Mouse (Mus musculus) heart, adult 9 months (tissue): Measurements from ENCODE around the gene Tcl1b3.
"Not testable (repeated sequence)": the region's sequence is repeated elsewhere in the genome, so short reads cannot be mapped to it uniquely, and the experiment has no call there.

Experiments
- DNase-seq, 2 experiments: peaks; one replicate each; pipeline ENCODE4 v3.0.0; 2022; ENCODE audit warnings: low spot score in 2 of 2

Tcl1b3 gene

DNA sequence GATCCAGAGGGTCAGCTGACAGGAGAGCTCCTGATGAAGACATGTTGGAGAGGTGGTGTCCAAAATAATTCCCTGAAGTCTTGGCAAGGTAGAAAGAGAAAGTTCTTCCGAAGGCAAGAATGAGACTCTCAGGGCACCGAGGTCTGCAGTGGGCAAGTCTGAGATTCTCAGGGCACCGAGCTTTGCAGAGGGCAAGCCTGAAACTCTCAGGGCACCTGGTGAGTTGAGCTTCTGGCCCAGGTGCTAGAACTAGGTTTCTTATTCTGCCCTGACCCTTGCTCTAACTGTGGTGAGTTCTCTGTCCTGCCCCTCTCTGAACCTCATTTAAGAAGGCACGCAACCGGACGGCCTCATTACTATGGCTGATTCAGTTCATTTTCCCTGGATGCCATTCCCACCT is at the start of gene Tcl1b3:
Gene Tcl1b3, plus strand, starts transcription at position 301 of the 400 bp plus-strand sequence.
- DNase-seq: not testable (repeated sequence)

DNA sequence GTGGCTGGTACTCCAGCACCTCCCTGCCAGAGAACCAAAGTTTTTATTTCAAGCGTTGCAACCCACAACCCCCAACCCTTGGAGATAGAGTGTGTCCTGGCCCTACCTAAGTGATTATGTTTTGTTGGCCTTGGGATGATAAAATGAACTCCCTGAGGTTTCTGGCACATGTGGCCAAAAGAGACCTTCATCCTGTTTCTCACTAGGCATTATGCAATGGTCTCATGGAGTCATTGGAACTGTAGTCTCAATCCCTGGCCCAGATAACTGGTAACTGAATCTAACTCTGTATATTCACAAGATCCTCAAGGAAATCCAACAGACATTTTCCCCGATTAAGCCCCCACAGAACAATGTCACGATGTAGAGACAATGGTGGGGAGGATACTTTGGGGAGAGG is 47.7 kb upstream of the Tcl1b3 start:
- no peak for DNase-seq

DNA sequence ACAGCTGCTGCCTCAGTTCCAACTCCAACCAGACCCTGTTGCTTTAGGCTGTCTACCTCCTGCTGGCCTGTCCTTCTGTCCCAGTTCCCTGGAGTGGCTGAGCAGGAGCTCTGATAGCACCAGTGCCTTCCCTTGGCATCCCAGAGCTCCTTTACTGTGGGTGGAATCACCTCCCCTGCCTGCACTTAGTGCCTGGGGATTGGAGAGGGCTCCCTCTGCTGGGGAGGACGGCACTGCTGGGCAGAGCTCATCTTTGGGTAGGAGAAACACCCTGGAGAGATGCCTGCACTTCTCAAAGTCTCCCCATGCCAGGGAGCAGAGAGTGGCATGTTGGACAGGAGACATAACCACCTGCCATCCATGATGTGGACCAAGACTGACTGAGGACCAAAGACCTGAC is 45.9 kb upstream of the Tcl1b3 start:
- not testable (repeated sequence) for DNase-seq

DNA sequence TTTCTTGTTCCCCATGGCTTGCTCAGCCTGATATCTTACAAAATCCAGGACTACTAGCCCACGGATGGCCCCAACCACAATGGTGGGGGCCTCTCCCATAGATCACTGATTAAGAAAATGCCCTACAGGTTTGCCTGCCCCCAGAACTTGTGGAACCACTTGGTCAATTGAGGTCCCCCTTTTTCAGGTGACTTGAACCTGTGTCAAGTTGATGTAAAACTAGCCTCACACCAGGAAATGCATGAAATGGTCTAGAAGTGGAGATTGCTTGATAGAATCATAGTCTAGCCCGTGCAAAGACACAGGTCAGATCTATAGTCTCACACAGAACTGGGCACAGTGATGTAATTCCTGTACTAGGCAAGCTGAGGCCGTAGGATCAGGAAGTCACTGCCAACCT is 45.1 kb upstream of the Tcl1b3 start, which contains the start of gene Tcl1b2:
Gene Tcl1b2, plus strand, starts transcription at position 301 of the 400 bp plus-strand sequence.
- no peak for DNase-seq

DNA sequence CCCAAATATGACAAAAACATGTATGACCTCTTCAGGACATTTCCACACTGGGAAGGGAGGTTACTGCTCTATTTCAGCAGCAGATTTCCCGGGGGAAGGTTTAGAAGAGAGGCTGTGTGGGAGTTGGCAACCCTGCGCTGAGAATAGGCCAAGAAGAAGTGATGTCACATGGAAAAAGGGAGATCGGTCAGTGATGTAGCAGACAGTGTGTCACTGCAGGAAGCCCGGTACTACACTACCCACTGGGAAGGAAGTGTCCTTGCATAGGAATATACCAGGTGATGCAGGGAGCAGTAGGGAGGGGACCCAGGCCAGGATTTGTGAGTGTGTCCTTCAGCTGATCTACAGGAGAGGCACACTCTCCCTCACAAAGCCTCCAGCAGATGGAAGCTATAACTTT is 35.6 kb upstream of the Tcl1b3 start:
- DNase-seq: not testable (repeated sequence)

DNA sequence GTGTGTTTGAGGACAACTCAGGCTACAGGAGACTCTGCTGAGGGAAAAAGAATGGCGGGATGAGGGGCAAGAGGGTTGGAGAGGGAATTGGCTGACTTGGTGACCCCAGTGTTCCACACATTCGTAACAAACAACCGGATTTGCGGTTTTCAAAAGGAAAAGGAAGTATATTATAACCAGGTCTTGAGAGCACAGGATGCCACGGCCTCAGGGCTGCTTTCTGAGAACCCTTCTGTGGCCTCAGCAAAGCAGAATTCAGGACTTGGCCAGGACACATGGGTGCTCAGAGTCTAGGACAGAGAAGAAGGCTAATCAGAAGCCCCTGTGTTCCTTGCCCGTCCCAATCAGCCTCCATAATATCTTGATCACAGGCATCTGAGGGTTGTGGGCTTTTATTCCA is 32.0 kb upstream of the Tcl1b3 start:
- no peak for DNase-seq

DNA sequence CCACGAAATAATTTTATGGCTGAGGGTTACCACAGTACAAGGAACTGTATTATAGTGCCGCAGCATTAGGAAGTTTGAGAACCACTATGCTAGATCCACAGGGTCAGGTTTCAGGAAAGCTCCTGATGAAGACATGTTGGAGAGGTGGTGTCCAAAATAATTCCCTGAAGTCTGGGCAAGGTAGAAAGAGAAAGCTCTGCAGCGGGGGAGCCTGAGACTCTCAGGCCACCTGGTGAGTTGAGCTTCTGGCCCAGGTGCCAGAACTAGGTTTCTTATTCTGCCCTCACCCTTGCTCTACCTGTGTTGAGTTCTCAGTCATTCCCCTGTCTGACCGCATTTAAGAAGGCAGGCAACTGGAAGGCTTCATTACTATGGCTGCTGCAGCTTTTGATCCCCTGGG is 31.5 kb upstream of the Tcl1b3 start, which contains the start of gene Tcl1b1:
Gene Tcl1b1, plus strand, starts transcription at position 301 of the 400 bp plus-strand sequence.
- DNase-seq: no peak

DNA sequence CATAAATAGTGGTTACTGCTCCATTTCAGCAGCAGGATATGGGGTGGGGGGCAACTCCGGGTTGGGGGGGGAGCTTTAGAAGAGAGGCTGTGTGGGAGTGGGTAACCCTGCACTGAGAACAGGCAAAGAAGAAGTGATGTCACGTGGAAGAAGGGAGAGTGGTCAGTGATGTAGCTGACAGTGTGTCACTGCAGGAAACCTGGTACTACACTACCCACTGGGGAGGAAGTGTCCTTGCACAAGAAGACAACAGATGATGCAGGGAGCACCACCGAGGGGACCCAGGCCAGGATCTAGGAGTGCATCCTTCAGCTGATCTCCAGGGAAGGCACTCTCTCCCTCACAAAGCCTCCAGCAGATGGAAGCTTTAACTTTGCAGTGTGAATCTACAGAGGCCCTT is 24.1 kb upstream of the Tcl1b3 start:
- no peak for DNase-seq

DNA sequence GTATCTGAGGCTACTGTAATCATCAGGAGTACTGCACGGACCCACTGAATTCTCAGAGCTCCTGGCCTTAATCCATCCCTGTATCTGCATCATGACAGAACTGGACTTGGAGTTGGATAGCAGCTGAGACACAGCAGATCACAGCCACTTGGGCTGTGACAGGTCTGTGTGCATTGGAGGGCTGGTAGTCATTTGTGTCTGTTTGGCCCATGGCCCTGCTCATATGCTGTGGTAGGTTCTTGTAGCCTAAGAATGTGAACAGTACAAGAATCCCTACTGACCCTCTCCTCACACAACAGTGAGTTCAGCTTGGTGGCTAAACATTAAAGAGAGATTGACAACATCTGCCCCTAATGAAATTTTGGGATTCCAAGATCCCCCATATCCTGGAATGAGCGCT is 17.5 kb upstream of the Tcl1b3 start:
- DNase-seq: no peak

DNA sequence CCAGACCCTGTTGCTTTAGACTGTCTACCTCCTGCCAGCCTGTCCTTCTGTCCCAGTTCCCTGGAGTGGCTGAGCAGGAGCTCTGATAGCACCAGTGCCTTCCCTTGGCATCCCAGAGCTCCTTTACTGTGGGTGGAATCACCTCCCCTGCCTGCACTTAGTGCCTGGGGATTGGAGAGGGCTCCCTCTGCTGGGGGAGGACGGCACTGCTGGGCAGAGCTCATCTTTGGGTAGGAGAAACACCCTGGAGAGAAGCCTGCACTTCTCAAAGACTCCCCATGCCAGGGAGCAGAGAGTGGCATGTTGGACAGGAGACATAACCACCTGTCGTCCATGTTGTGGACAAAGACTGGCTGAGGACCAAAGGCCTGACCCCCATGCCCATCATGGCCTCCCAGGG is 16.5 kb upstream of the Tcl1b3 start:
- not testable (repeated sequence) for DNase-seq

DNA sequence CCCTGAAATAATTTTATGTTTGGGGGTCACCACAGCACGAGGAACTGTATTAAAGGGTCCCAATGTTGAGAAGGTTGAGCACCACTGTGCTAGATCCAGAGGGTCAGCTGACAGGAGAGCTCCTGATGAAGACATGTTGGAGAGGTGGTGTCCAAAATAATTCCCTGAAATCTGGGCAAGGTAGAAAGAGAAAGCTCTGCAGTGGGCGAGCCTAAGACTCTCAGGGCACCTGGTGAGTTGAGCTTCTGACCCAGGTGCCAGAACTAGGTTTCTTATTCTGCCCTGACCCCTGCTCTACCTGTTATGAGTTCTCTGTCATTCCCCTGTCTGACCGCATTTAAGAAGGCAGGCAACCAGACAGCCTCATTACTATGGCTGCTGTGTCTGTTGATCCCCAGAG is 14.8 kb upstream of the Tcl1b3 start, which contains the start of gene Tcl1b5:
Gene Tcl1b5, plus strand, starts transcription at position 301 of the 400 bp plus-strand sequence.
- not testable (repeated sequence) for DNase-seq

DNA sequence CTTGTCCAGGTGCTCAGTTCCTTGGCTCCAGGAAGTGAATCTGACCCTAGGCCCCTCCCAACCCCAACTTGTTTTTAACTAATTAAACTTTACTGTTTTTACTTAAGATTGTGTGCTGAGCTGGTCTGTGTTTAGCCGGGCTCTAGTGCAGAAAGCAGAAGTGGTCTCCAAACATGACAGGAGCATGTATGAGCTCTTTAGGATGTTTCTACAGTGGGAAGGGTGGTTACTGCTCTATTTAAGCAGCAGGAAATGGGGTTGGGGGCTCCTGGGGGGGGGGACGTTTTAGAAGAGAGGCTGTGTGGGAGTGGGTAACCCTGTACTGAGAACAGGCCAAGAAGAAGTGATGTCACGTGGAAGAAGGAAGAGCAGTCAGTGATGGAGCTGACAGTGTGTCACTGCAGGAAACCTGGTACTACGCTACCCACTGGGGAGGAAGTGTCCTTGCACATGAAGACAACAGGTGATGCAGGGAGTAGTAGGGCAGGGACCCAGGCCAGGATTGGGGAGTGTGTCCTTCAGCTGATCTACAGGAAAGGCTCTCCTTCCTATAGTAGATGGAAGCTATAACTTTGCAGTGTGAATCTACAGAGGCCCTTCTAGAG is 9.7 kb upstream of the Tcl1b3 start:
- not testable (repeated sequence) for DNase-seq

DNA sequence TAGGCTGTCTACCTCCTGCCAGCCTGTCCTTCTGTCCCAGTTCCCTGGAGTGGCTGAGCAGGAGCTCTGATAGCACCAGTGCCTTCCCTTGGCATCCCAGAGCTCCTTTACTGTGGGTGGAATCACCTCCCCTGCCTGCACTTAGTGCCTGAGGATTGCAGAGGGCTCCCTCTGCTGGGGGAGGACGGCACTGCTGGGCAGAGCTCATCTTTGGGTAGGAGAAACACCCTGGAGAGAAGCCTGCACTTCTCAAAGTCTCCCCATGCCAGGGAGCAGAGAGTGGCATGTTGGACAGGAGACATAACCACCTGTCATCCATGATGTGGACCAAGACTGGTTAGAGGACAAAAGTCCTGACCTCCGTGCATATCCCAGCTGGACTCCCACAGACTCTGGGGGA is 1.9 kb upstream of the Tcl1b3 start:
- DNase-seq: not testable (repeated sequence)

DNA sequence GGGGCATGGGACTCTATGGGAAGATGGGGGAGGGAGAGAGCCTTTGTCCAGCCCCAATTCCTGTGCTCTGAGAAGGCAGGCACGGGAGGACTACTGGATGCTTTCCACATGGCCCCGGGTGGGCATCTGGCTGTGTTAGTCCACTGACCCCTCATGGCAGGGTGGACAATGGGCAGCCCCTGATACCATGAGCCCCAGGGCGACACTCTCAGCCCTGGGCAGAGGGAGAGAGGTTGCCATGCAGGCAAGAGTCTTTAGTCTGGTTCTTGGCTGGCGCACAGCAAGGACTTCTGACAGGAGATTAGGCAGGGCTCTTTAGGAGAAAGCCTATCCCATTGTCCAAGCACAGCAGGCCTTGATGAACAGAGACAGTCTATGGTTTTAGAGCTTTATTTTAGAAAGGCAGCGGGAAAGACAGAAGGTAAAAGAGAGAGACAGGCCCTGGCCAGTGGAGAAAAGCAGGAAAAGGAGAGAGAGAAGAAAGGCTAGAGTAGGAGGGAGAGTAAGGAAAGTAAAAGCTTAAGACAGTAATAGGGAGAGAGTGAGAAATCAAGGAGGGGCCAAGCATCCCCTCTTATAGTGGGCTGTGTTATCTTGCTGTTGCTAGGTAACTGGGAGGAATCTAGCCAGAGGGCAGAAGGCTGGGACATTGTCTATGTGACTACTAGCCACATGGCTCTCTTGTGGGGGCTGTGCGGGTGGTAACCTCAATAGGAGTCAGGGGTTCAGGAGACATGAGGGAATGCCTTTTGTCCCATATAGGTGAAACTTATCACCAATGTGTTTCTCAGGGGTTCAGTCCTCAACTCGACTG is 9.0 kb downstream of the Tcl1b3 start:
- DNase-seq: not testable (repeated sequence)

DNA sequence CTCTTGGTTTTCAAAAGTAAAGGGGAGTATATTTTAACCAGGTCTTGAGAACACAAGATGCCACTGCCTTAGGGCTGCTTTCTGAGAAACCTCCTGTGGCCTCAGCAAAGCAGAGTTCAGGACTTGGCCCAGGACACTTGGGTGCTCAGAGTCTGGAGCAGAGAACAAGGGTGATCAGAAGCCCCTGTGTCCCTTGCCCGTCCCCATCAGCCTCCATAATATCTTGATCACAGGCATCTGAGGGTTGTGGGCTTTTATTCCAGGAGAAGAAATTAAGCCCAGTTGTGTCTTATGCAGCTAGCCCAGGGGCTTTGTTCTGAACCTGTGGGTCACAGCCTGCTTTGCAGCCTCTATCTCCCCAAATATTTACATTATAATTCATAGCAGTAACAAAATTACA is 10.8 kb downstream of the Tcl1b3 start, which contains the start of gene Tcl1b4:
Gene Tcl1b4, plus strand, starts transcription at position 301 of the 400 bp plus-strand sequence.
- DNase-seq: not testable (repeated sequence)

DNA sequence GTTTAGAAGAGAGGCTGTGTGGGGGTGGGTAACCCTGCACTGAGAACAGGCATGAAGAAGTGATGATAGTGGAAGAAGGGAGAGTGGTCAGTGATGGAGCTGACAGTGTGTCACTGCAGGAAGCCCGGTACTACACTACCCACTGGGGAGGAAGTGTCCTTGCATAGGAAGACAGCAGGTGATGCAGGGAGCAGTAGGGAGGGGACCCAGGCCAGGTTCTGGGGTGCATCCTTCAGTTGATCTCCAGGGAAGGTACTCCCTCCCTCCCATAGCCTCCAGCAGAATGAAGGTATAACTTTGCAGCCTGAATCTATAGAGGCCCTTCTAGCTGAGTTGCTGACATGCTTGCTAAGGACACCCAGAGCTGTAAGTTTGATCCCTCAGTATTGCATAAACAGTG is 16.2 kb downstream of the Tcl1b3 start:
- DNase-seq: no peak

DNA sequence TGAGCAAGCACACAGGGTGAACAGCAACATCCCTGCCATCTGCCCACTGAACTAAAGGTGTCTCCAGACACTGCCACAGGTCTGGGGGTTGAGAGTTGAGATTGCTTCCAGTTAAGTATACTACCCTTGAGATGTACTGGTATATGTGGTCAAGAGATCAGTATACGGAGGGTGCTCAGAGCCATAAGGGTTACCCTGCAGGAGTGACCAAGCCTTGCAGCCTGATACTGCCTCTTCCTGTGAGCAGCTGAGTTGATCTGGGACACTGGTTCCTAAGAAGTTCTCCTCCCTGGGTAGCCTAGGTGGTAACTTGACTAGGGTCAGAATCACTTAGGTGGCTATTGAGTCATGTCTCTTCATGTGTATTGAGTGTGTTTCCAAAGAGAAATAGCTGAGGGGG is 17.6 kb downstream of the Tcl1b3 start:
- DNase-seq: no peak

DNA sequence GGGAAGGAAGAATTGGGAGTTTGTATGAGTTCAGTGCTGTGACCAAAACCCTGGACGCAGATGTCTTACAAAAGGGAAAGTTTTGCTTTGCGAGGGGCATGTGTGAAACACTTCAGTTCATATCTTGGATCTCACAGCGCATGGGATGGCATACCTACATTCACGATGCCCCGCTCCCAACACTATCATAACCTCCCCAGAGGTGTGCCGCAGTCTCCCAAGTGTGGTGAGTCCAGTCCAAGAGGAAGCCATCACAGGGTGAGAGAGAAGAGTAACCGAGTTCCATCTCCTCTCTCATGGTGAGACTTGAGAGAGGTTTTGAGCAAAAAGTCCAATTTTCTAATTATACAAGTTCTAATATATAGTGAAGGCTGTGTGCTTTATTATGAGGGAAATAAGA is 18.4 kb downstream of the Tcl1b3 start:
- DNase-seq: no peak

DNA sequence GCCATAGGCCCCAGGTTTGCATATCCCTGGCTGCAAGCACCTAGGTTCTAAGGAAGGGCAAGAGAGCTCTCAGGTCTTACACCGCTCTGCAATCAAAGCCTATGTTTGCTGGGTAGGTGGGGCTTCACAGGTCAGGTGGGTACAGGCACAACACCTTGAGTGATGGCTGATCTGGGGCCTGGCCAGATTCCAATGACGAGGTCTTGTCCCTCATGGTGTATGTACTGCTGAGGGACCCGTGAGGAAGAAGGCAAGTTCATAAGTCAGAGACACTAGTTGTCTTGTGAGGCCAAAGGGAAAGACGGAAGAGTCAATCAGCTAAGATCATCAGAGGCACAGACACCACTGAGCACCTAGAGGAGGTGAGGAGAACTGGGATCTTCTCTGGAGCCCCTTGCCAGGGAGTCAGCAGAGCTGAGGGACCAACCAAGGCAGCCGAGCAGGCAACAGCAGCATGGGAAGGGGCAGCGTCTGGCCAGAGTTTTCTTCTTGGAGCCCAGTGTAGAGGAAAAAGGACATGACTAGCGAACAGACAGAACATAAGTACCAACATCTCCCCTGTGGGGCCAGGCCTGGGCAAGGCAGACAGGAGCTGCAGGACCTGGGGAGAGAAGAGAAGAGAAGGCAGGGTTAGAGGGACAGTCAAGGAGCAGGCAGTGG is 26.4 kb downstream of the Tcl1b3 start:
- no peak for DNase-seq

DNA sequence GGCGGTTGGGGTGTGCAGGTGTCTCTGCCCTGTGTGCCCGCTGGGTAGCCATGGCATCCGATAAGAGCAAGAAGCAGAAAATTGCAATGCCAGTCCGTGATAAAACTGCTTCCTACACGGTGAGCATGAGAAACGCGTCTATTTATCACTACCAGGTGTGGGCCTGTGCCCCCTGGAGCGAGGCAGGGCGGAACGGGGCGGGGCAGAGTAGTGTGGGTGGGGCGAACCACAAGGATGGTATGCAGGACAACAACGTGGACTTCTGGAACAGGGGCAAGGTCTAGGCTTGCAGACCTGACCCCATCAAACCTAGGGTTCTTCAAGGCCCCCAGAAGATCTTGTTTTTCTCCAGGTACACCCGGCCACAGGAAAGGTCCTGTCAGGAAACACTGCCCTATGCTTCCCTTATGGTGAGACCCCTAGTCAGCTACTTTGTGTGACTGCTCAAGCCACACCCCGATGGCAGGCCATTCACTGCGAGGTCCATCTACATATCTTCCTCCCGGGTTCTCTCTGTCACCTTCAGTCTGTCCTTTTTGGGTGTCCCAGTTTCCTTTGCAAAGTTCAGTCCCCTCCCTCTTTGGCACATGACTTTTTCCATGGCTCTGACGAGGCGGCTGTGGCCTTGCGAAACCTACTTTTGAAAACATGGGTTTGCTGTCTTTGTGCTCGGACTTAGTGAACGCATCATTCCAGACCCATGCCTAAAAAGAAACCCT is 31.9 kb downstream of the Tcl1b3 start, which contains the start of gene Tcl1:
Gene Tcl1, minus strand, starts transcription at position 193 of the 719 bp plus-strand sequence.
- no peak for DNase-seq

DNA sequence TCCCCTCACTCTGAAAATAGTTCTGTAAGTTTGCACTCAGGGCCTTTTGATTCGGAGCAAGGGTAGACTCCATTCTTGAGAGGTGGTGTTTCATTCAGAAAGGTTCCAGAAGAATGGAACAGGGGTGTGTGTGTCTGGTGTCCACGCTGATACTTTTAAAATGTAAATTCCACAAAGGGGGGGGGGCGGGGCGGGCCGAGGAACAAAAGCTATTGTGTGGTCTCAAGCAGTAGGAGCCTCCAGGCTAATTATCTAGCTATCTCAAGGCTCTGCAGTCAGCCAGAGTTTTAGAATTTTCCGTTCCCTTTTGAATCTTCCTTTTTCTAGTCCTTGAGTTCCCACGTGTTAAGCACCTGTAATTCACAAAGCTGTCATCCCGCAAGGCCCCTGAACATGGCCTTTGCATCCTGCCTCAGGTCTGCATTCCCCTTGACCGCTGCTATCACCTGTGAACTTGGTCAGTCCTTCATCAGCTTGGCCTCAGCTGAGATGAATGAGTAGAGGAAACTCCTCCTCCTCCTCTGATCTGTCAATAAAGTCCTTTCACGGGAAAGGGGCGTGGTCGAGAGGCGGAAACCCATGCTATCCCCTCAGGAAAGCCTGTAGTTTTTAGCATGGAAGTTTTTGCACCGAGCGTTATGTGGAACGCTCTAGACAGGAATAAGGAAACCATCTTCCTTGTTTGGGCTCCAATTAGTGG is 33.9 kb downstream of the Tcl1b3 start:
- DNase-seq: no peak
